Mouse (Mus musculus): Measurements from ENCODE around the gene Gm8890. TPM values are rescaled to one million over a fixed set of nuclear protein-coding genes. Genes with fewer than 3 reads are reported as not detected.
"Not testable (repeated sequence)": the region's sequence is repeated elsewhere in the genome, so short reads cannot be mapped to it uniquely, and the experiment has no call there.

Gene Gm8890
- not detected in 2 replicates for polyA plus RNA-seq (2012; ENCODE audit: insufficient read depth, low replicate concordance)

DNA sequence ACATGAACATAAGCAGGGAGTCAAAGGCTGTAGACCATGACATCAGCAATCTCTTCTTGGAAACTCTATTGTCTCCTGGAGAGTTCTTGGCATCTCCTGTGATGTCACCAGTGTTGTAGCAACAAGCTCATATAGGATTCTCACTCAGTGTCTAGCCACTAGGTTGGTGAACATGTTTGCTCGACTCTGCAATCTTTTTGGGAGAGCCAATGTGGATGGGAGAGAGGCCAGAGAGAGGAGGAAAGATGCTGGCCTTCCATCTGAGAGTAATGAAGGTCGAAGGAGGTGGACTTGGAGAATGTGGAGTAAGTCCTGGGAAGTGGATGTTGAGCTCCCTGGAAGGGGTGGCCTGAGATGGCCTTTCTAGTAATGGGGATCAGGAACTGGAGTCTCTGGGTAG lies at the start of gene Gm8890:
TSS of gene Gm8890 (plus strand) at position 301 of the 400 bp plus-strand sequence.
- not testable (repeated sequence) for H3K4me1 ChIP-seq; H3K36me3 ChIP-seq (replicated peaks; ENCODE audit: low read length); H3K9me3 ChIP-seq; H3K4me3 ChIP-seq (replicated peaks); H3K27me3 ChIP-seq (replicated peaks)

GRCm38 (mm10) chr5:11256221-11256620 lies 388 bp downstream of the Gm8890 start:
- not testable (repeated sequence) for H3K27me3 ChIP-seq (replicated peaks); H3K4me1 ChIP-seq; H3K9me3 ChIP-seq; H3K4me3 ChIP-seq (replicated peaks); H3K36me3 ChIP-seq (replicated peaks; ENCODE audit: low read length)

Other genes starting within 250 kb of the Gm8890 start
- not detected in 2 replicates for gene Gm8879, start 128.4 kb upstream of the Gm8890 start, polyA plus RNA-seq (2012; ENCODE audit: insufficient read depth, low replicate concordance)
- not detected in 2 replicates for gene Gm5861, start 73.0 kb upstream of the Gm8890 start, polyA plus RNA-seq (2012; ENCODE audit: insufficient read depth, low replicate concordance)
- not detected in 2 replicates for gene Speer1, start 85.5 kb downstream of the Gm8890 start, polyA plus RNA-seq (2012; ENCODE audit: insufficient read depth, low replicate concordance)
- gene Gm8897, start 160.4 kb downstream of the Gm8890 start, polyA plus RNA-seq (2012; ENCODE audit: insufficient read depth, low replicate concordance): not detected in 2 replicates
- gene Gm8906, start 246.7 kb downstream of the Gm8890 start, polyA plus RNA-seq (2012; ENCODE audit: insufficient read depth, low replicate concordance): not detected in 2 replicates